Mouse (Mus musculus) spleen, postnatal 4 days (tissue): ENCODE measurements around the gene Arhgap23.

ENCODE experiments used
- DNase-seq, 2 experiments: peaks; one replicate each; pipeline ENCODE4 v3.0.0; 2022; ENCODE audit warnings: low spot score in 2 of 2

Arhgap23 gene

DNA sequence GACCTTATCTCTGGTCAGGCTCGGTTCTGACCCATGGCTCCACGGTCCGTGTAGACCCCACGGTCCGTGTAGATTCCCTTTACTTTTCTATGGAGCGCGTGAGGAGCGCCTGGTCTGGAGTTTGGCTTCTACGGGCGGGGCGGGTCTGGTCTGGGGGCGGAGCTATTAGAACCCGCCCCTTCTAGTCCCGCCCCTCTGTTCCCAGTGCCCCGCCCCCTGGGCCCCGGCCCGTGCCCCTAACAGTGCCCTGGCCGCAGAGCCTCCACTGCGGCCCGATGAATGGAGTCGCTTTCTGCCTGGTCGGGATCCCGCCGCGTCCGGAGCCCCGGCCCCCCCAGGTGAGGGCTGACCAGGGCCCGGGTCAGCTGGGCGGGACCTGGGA is at the start of gene Arhgap23:
TSS of gene Arhgap23 (plus strand) at position 204 of the 382 bp plus-strand sequence.
- peak; percentile 81 to 91 for DNase-seq

DNA sequence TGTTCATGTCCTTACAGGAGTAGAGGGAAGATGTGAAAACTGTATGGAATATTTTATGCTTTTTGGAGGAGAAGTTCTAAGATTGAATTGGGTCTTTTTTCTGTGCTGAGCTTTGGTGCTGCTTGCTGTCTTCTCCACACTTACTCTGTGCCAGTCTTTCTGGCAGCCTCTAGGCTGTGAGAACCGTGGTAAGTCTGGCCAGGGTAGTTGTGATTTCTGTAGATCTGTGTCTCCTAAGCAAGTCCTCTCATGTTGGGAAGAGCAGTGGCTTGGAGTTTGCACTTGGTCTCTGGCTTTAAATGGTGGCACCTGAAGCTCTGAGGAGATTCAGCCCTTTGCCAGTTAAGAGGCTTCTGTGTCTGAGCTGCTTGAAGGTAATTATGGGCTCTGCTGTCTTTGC is 49.8 kb upstream of the Arhgap23 start:
- DNase-seq, result no peak

DNA sequence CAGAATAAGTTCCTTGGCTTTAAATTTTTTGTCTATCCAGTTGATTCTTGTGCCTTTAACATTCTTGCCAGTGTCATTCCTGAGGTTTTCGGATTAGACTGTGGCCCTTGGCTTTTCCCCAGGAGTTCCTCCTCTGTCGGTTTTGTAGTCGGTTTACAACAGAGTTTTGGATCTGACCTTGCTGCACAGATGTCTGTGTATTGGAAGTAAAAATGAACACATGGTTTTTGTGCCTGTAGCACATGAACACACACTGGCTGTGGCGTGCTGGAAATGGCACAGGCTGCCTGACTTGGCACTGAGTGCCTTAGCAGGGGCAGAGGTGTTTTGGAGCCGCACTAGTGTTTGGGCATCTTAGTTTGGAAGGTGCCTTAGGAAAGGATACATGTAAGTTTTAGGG is 46.8 kb upstream of the Arhgap23 start:
- DNase-seq, result no peak

GRCm38 (mm10) chr11:97370329-97371091 is 44.8 kb upstream of the Arhgap23 start:
- no peak for DNase-seq

GRCm38 (mm10) chr11:97372159-97372864 is 43.0 kb upstream of the Arhgap23 start:
- DNase-seq, result no peak

DNA sequence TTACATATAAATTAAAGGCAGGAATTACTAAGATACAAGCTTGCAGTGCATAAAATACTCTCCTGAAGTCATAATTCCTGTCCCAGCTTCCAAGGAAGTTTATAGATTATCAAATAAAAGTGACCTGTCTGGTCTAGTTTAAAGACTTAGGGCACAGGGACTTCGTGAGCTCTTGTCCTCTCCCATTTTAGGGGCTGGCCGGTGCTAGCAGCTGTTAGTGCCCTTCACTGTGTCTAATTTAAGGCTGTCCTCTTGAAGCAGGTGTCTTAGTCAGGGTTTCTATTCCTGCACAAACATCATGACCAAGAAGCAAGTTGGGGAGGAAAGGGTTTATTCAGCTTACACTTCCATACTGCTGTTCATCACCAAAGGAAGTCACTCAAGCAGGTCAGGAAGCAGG is 41.9 kb upstream of the Arhgap23 start:
- no peak for DNase-seq

GRCm38 (mm10) chr11:97380036-97380435 is 35.3 kb upstream of the Arhgap23 start:
- no peak for DNase-seq

DNA sequence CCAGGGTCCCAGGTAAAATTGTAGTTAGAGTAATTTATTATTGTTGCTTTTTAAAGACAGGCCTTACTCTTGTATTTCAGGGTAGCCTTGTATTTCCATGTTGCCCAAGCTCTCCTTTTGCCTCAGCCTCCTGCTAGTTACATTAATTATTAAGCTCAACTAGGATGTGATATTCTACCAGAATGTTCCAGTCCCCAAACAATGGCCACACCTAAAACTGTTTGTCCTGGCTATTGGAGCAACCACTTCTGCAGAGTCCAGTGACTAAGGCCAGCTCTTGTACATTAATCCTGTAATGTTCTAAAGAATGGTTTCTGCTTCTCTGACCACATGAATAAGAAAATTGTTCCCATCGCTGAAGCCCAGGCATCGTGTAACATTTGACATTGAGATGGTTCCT is 32.3 kb upstream of the Arhgap23 start:
- no peak for DNase-seq

DNA sequence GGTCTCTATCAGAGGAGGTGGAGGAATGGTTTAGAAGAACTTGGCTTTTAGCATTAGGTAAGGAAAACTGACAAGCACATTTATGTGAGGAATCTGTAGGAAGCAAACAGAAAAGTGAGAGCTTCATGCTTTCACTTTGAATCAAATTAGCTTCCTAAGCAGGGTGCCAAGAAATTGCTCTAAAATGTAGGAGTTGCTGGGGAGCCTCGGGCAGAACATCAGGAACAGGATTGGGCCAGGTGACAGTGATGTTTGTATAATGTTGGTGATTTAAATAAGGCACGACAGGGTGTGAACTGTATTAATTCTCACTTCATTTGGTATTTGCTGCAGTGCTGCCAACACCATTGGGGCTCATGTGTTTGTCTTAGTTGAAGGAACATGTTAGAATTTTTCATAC is 31.6 kb upstream of the Arhgap23 start:
- no peak for DNase-seq

DNA sequence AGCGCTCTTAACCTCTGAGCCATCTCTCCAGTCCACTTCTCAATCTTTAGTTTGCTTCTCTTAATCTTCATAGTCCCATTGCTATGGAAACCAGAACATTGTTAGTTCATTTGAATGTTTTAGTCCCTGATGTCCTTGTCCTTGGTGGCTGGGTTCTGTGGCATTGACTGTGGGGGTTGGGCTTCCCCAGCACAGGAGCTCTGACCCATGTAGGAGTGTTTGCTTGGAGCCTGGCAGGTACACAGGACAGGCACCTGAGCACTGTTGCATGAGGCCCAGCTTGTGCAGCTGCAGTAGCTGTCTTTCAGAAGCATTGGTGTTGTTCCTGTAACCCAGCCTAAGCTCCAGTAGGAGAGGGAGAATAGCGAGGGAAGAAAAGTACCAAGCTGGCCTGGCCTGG is 27.5 kb upstream of the Arhgap23 start:
- DNase-seq, result no peak

- DNase-seq, result no peak
These were observed 26.2 kb upstream of the Arhgap23 start for GRCm38 (mm10) chr11:97389127-97389526.

- no peak for DNase-seq
These were observed 21.7 kb upstream of the Arhgap23 start for GRCm38 (mm10) chr11:97393658-97394057.

GRCm38 (mm10) chr11:97394146-97394545 is 21.2 kb upstream of the Arhgap23 start:
- DNase-seq, result no peak

DNA sequence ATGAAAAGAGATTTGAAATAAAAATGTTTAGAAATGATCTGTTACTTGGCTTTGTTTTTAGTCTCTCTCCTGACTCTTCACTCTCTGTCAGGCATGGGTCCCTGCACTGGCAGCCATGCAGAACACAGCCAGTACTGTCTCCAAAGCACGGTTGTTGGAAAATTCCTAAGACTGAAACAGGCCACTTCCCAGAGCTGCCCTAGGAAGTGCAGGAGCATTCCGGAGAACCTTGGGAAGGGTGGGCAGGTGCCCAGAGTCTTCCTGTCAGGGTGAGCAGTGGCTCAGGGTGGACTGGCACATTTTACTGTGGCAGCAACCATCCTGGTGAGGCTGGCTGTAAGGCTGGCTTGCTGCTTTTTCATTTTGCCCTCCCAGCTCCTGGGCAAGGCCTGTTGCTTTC is 16.8 kb upstream of the Arhgap23 start:
- peak in 1 of 2 experiments; percentile 55 for DNase-seq

- peak; percentile 70 to 86 for DNase-seq
These were observed 15.2 kb upstream of the Arhgap23 start for GRCm38 (mm10) chr11:97399958-97400710.

DNA sequence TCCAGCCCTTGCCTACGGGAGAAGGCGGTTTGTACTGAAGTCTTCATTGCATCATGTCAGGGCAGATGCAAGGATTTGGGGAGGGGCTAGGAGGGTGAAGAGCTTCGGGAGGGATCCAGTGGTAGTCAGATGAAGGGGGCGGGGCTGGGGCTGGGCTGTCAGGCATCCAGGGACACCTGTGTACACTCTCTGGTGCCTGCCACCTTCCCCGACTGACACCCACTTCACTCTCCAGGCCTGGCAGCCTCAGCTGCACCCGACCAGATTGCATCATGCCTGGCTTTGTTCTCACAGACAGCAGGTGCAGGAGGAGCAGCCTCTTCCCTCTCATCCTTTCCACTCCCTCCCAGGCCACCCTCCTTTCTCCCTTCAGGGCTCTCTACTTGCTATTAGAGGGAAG is 14.3 kb upstream of the Arhgap23 start:
- peak in 1 of 2 experiments; percentile 58 for DNase-seq

DNA sequence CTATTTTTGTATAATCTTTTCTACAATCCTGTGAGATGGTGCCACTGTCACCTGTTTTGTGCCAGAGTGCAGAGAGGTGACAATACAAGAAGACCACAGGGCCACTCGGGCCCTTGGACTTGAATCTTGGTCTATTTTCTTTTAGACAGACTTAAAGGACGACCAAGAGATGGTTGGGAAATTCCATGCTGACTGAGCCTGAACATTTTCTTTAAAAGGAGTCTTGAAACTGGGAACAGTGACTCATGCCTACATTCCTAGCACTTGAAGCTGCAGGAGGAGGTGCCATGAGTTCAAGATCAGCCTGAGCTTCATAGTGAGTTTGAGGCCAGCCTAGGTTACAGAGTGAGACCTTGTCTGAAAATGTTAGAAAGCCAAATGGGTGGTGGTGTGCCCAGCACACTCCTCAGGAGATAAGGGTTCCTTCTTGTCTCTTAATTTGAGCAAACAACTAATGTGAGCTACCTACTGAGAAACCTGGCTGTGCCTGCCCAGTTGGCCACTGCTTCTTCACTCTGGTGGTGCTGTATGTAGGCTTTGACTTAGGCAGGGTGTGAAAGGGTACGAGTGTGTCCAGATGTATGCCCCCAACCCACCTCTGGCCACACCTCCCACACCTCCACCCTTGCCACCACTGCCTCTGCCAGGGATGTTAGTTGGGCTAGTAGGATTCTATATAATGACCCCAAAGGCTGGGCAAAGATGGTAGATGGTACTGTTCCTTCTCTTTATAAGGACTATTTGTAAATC is 13.5 kb upstream of the Arhgap23 start:
- no peak for DNase-seq

GRCm38 (mm10) chr11:97402746-97403145 is 12.6 kb upstream of the Arhgap23 start:
- peak in 1 of 2 experiments; percentile 55 for DNase-seq

DNA sequence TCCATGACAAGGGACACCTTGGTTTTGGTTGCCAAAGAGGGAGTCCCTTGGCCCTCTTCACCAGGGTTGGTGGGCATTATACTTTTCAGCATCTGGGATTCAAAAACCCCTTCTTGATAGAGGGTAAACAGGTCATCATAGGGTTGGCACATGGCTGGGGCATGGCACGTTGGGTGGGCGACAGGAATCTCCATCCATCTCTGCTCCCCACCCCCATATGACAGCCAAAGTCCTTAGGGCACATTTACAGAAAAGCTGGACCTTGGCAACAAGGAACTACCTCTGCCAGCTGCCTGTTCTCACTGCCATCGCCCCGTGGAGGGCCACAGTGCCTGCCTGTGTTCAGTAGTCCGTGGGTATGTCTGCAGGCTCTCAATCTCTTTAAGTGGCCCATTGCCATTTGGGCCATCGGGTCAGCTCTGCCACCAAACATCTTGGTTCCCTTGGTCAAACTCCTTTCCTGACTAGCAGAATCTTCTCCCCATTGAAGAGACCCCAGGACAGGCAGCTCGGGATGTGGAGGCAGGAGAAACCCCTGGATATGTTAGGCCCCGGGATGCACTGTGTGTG is 11.6 kb upstream of the Arhgap23 start:
- DNase-seq, result peak in 1 of 2 experiments; percentile 61

GRCm38 (mm10) chr11:97404184-97404760 is 11.1 kb upstream of the Arhgap23 start:
- peak in 1 of 2 experiments; percentile 76 for DNase-seq

DNA sequence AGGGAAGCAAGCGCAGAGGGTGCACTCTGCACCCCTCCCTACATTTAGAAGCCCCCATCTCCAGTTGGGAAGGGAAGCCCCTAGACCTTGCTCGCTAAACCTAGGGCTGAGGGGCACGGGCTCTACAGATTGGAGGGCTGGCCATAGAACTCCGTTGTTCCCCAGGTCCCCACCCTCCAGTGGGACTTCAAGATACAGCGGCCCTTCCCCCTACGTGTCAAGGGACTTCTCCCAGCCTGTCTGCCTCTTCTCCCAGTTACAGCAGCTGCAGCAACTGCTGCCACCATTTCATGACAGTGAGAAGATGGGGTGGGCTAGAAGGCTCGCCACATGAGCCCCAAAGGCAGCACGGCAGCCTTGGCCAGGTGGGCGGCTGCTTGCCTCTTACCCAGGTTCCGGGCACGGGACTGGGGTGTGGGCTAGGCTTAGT is 10.6 kb upstream of the Arhgap23 start:
- DNase-seq, result no peak
